Mouse (Mus musculus) E14TG2a.4 (cell line): ENCODE results near the gene Rnf217.

Experiments
- H3K27me3 ChIP-seq: 2 replicates; pipeline ENCODE4 v1.6.1; 2014; ENCODE audit warnings: low read length, control low read depth; ENCODE audit not compliant: insufficient read depth
- H3K36me3 ChIP-seq: 2 replicates; pipeline ENCODE4 v1.6.1; 2014; ENCODE audit warnings: low read length, control low read depth; ENCODE audit not compliant: insufficient read depth
- H3K4me1 ChIP-seq: replicated peaks from 2 replicates; pipeline ENCODE4 v1.6.1; 2014; ENCODE audit warnings: low read depth, low read length, control low read depth
- H3K4me3 ChIP-seq: replicated peaks from 2 replicates; pipeline ENCODE4 v1.5.1; 2014; ENCODE audit warnings: mild to moderate bottlenecking, low read length
- H3K9me3 ChIP-seq: 2 replicates; pipeline ENCODE4 v1.6.1; 2014; ENCODE audit warnings: low read length, control low read depth
- CTCF ChIP-seq: conservative IDR thresholded peaks from 2 replicates; pipeline ENCODE4 v1.5.1; 2014; ENCODE audit warnings: low read length
- NANOG ChIP-seq: IDR thresholded peaks from 2 replicates; pipeline ENCODE4 v1.6.1; 2014; ENCODE audit warnings: borderline replicate concordance, low read length, mixed read lengths
- POU5F1 ChIP-seq: IDR thresholded peaks from 2 replicates; pipeline ENCODE4 v1.6.1; 2014; ENCODE audit warnings: low read length, borderline replicate concordance

Rnf217 gene

DNA sequence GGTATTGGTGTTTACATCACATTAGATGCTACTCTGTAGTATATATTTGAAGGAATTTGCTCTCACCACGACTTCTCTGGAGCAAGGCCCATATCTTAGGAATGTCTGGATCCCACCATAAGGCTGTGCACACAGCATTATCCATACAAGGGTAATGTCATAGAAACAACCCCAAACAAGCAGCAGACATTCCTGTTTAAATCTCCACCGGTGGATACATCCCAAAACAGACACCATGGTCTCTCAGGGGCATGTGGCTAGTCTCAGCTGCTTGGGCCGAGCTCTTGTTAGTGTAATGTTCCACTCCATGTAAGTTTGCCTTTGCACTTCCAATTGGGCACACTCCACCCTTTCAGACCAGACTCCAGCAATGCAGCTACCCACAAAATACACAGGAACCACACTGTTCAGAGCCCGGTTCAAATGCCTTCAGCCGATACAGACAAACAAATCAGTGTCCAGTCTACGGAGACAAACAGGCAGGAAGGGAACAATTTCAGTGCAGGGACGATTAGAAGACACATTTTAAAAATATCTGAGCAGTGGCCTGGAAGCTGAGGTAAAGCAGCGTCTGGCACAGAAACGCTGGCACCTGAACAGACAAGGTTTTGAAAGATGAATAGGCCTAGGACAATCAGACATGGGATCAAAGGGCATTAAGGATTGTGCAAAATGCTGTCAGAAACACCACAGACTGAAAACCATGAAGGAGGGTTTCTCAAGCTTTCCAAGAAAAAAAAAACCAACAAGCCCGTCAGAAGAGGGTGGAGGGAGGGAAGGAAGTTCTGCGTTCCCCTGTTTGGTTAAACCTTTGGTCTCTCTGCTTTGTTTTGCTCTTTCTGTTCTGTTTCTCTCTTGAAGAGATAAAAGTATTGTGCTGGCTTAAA, 1.8 kb downstream of the Rnf217 start:
- Histone ChIP-seq H3K9me3 (no peaks in the 10 kb centered on the region), H3K27me3 (peaks cover 46% of the 10 kb centered on the region), H3K36me3 (no peaks in the 10 kb centered on the region), H3K4me3 (no peak overlapping the region), H3K4me1 (peaks cover 4% of the 10 kb centered on the region; the same call in 1 of the 2 replicates)
- no peak for TF ChIP-seq POU5F1
- TF ChIP-seq NANOG, result no peak
- TF ChIP-seq CTCF, result no peak

DNA sequence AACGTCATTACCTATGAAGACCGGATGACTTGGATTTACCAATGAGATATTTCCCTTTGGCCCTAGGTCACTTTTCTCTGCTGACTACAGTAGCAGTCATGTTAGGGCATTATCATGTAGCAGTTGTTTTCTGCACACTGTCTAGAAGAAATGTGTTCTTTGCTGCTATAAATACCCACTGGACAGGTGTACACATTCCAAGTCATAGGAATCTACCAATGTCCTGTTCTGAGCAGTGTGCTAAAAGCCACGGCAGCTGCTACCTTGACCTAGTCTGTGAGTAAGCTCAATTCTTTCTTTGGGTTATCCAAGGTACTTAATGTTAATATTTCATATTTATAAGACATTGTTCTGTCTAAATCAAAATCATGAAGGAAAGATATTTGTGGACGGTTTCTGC, 5.1 kb downstream of the Rnf217 start:
- H3K4me1 ChIP-seq, result peaks cover 4% of the 10 kb centered on the region; the same call in 1 of the 2 replicates
- H3K4me3 ChIP-seq, result no peak overlapping the region
- no peaks in the 10 kb centered on the region for H3K9me3 ChIP-seq
- peaks cover 30% of the 10 kb centered on the region for H3K27me3 ChIP-seq
- no peak for TF ChIP-seq CTCF
- no peak for TF ChIP-seq NANOG
- no peak for TF ChIP-seq POU5F1
- no peaks in the 10 kb centered on the region for H3K36me3 ChIP-seq

DNA sequence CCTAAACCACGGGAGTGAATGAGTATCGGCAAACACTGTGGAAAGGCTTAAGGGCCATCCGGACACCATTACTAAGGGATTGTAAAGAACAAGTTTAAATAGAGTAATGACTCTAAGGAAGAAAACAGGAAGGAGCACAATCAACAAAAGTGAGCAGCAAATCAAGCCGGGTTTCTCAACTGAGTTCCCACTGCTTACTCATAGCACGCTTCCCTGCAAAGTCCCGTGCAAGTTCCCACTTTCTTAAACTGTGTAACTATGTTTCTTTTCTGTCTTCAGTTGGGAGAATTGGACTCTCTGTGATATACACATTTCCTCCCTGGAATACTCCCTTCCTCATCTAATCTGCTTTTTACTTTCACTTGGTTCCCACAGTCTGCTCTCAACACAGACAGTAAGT, 8.9 kb downstream of the Rnf217 start:
- no peak overlapping the region for H3K4me3 ChIP-seq
- no peaks in the 10 kb centered on the region for H3K36me3 ChIP-seq
- H3K27me3 ChIP-seq, result no peaks in the 10 kb centered on the region
- no peaks in the 10 kb centered on the region for H3K4me1 ChIP-seq
- TF ChIP-seq CTCF, result no peak
- TF ChIP-seq POU5F1, result no peak
- no peak for TF ChIP-seq NANOG
- H3K9me3 ChIP-seq, result no peaks in the 10 kb centered on the region

DNA sequence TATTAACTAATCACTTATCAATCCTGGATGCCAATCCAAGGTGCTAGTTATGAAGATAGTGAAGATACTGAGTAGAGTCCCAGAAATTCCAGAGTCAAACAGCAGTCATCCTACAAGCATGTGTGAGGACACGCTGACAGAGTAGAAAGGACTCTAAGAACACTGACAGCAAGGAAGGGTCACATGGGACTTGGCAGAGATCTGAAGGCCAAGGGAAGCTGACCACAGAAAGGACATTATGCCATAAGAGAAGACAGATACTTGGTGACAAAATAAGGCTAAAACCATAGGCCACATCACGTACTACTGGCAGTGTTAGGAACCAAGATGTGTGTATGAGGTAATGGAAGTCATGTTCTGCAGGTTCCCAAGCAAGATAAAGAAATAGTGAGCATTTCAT, 11.1 kb downstream of the Rnf217 start:
- no peaks in the 10 kb centered on the region for H3K9me3 ChIP-seq
- no peaks in the 10 kb centered on the region for H3K36me3 ChIP-seq
- no peak overlapping the region for H3K4me3 ChIP-seq
- no peaks in the 10 kb centered on the region for H3K4me1 ChIP-seq
- H3K27me3 ChIP-seq, result no peaks in the 10 kb centered on the region
- TF ChIP-seq NANOG, result no peak
- TF ChIP-seq CTCF, result no peak
- TF ChIP-seq POU5F1, result no peak

DNA sequence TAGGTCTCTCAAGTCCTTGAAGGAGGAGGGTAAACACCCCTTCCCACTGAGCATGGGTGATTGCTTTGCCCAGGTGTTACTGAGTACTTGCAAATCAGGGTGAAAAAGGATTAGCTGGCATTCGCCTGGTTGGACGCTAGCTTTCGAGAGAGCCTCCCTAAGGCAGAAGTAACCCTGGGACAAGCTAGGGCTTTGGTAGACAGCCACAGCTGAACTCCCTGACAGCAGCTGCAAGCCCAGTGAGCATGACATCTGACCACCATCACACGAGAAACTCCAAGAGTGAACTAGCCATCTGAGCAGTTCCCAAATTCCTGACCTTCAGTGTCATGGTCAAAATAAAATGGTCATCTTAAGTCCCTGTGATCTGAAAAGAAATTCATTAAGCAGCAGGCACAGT, 12.2 kb downstream of the Rnf217 start:
- Histone ChIP-seq H3K36me3 (no peaks in the 10 kb centered on the region), H3K9me3 (no peaks in the 10 kb centered on the region), H3K4me1 (no peaks in the 10 kb centered on the region), H3K4me3 (no peak overlapping the region), H3K27me3 (no peaks in the 10 kb centered on the region)
- TF ChIP-seq POU5F1, result no peak
- no peak for TF ChIP-seq CTCF
- no peak for TF ChIP-seq NANOG

DNA sequence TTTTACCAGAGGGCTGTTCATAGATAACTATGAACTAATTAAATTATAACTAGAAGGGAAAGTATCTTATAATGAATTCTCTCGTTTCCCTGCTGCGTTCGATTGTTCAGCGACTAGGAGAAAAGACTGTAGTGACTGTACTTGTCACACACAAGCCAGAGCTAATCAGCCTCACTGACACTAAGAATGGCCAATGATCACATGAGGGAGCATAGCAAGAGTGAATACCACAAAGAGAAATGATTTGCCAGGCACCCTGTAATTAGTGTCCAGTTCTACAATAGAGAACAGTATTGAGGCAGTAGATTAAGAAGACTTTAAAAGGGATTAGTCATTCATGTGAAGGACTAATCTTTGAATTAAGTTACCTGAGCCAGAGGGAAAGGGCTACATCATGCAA, 13.7 kb downstream of the Rnf217 start:
- TF ChIP-seq NANOG, result no peak
- no peak for TF ChIP-seq POU5F1
- no peak for TF ChIP-seq CTCF
- no peaks in the 10 kb centered on the region for H3K9me3 ChIP-seq
- H3K27me3 ChIP-seq, result no peaks in the 10 kb centered on the region
- H3K4me1 ChIP-seq, result no peaks in the 10 kb centered on the region
- H3K36me3 ChIP-seq, result no peaks in the 10 kb centered on the region
- no peak overlapping the region for H3K4me3 ChIP-seq

DNA sequence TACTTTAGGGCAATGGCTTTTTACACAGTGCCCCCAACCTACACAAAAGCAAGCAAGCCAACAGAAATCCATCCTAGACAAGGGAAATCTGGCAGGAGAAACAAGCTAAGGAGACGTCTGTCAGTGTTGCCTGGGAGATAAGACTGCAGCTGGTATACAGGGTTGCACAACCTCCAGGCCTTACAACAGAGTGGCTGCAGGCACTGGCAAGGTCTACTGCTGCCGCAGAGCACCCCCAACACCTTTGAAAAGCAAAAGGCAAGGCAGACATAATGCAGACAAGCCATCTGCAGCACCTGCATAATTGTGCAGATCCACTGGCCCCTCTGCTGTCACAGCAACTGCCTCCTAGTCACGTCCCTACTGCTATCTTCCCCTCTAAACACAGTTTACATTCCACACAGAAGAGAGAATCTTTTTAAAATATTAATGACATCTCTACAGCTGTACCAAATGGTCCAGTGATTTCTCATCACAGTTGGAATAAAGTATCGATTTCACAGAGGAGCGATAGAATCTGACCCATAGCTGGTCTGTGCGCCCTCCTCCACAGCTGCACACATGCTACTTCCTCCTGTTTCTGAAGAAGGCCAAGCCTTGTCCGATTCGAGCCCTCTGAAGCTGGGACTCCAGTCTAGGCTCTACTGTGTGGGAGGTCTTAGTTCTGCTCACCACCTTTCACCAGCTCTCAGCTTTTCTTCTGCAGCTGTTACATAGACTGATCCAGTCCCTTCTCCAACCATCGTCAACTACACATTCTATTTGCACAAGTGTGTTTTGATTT, 16.1 kb downstream of the Rnf217 start:
- Histone ChIP-seq H3K36me3 (no peaks in the 10 kb centered on the region), H3K4me3 (no peak overlapping the region), H3K9me3 (no peaks in the 10 kb centered on the region), H3K27me3 (no peaks in the 10 kb centered on the region), H3K4me1 (no peaks in the 10 kb centered on the region)
- TF ChIP-seq CTCF (no peak), NANOG (no peak), POU5F1 (no peak)

DNA sequence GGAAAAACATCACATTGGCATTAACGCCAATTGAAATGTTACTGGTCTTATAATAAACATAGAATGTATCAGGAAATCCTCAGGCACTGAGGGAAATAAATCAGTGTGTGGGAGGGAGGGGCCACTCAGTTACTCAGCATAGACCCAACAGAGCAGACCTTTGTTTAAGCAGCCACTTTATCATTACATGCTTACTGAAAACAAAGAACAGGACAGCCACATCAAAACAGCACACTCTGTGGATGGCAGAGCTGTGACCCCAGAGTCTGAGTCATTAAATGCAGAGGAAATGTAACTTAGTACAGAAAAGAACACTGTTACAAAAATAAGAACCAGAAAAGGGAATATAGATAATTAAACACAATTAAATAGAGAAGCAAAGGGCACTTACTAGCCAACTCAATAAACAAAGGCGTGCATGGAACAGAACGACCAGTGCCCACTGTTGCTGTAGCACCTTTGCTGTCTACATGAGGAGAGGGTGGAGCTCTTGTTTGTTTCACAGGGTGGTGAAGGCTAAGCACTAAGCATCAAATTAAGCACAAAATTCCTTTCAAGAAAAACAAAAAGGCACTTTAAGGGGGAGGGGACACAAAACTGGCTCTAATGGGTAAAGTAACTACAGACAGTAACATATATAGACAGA, 16.8 kb downstream of the Rnf217 start:
- no peaks in the 10 kb centered on the region for H3K27me3 ChIP-seq
- H3K36me3 ChIP-seq, result no peaks in the 10 kb centered on the region
- H3K4me3 ChIP-seq, result no peak overlapping the region
- H3K4me1 ChIP-seq, result no peaks in the 10 kb centered on the region
- H3K9me3 ChIP-seq, result no peaks in the 10 kb centered on the region
- TF ChIP-seq POU5F1, result no peak
- no peak for TF ChIP-seq NANOG
- no peak for TF ChIP-seq CTCF
